Mouse (Mus musculus) limb, embryonic 14.5 days (tissue): Measurements from ENCODE around the gene Arl9. TPM values are rescaled to one million over a fixed set of nuclear protein-coding genes. Genes with fewer than 3 reads are reported as not detected.

Source experiments
- ATAC-seq: fragments of 200-750 bp; cut with Nextera tagmentation; 2 replicates; pipeline ENCODE4 v1.8.0; 2017; ENCODE audit warnings: low read depth, moderate number of reproducible peaks, moderate TSS enrichment; ENCODE audit not compliant: low FRiP score
- DNase-seq: peaks from one replicate; pipeline ENCODE4 v3.0.0-alpha.2; 2015; ENCODE audit warnings: low spot score
- H3K27ac ChIP-seq: fragments of 300-500 bp; sonication (generic); replicated peaks from 2 replicates; pipeline ENCODE4 v1.5.1; 2014; ENCODE audit warnings: low read depth, mild to moderate bottlenecking, low read length, moderate library complexity, mixed read lengths
- H3K27me3 ChIP-seq: fragments of 300-500 bp; sonication (generic); 2 replicates; pipeline ENCODE4 v1.6.1; 2014; ENCODE audit warnings: low read length, mixed read lengths; ENCODE audit not compliant: control insufficient read depth, insufficient read depth
- H3K36me3 ChIP-seq: fragments of 300-500 bp; sonication (generic); 2 replicates; pipeline ENCODE4 v1.6.1; 2014; ENCODE audit warnings: mild to moderate bottlenecking, low read length, moderate library complexity, mixed read lengths; ENCODE audit not compliant: control insufficient read depth, insufficient read depth
- H3K4me1 ChIP-seq: fragments of 300-500 bp; sonication (generic); 2 replicates; pipeline ENCODE4 v1.6.1; 2014; ENCODE audit warnings: antibody characterized with exemption, low read length, mixed read lengths; ENCODE audit not compliant: control insufficient read depth, insufficient read depth
- H3K4me2 ChIP-seq: fragments of 300-500 bp; sonication (generic); replicated peaks from 2 replicates; pipeline ENCODE4 v1.6.1; 2014; ENCODE audit warnings: low read depth, mild to moderate bottlenecking, low read length, moderate library complexity; ENCODE audit not compliant: severe bottlenecking
- H3K4me3 ChIP-seq: fragments of 300-500 bp; sonication (generic); replicated peaks from 2 replicates; pipeline ENCODE4 v1.5.1; 2014; ENCODE audit warnings: low read length
- H3K9ac ChIP-seq: fragments of 300-500 bp; sonication (generic); 2 replicates; pipeline ENCODE4 v1.6.1; 2014; ENCODE audit warnings: mild to moderate bottlenecking, low read depth, low read length, moderate library complexity; ENCODE audit not compliant: severe bottlenecking
- H3K9me3 ChIP-seq: fragments of 300-500 bp; sonication (generic); 2 replicates; pipeline ENCODE4 v1.6.1; 2016; ENCODE audit warnings: low read length; ENCODE audit not compliant: control insufficient read depth
- POLR2A ChIP-seq: fragments of 200-500 bp; IDR thresholded peaks from 2 replicates; pipeline ENCODE4 v1.8.0; 2012; ENCODE audit warnings: inconsistent platforms, mild to moderate bottlenecking, moderate library complexity, borderline replicate concordance; ENCODE audit not compliant: insufficient read depth, insufficient read length; ENCODE audit errors: extremely low read depth
- WGBS: fragments of 180-500 bp; shearing (Covaris S2); extraction: QIAGEN DNeasy Blood & Tissue Kit; methylation state at CpG from one replicate; pipeline ENCODE4 v1.1.7; 2014; 5-methylcytosine and 5-hydroxymethylcytosine counted together
- polyA plus RNA-seq, 2 experiments: library from polyadenylated mRNA; depleted of rRNA in 1 of 2; stranded (reverse) in 1 of 2; unstranded in 1 of 2; fragments of >200 nt; fragmentation: Nextera tagmentation in 1 of 2; extraction: Ambion mirVana in 1 of 2; gene quantifications; 2 replicates each; pipeline versions ENCODE4 v1.2.1 to v1.2.3; 2012 to 2014

Arl9 gene
- polyA plus RNA-seq (2012; rRNA removed) (0.51 and 0.58 TPM in 2 replicates), polyA plus RNA-seq (2014; fragmentation: Nextera tagmentation; extraction: Ambion mirVana) (not detected in 2 replicates)

- DNase-seq (no peak), ATAC-seq (no peak)
- Histone ChIP-seq H3K36me3 (peaks cover 11% of the 10 kb centered on the region), H3K27ac (no peak within 1 kb of the TSS), H3K9me3 (no peaks in the 10 kb centered on the region), H3K4me1 (no peaks in the 10 kb centered on the region), H3K9ac (no peak within 1 kb of the TSS), H3K4me2 (no peak within 1 kb of the TSS), H3K27me3 (no peaks in the 10 kb centered on the region), H3K4me3 (no peak within 1 kb of the TSS)
- 90% methylated on average over 6 of the region's 6 CpGs for WGBS
- TF ChIP-seq POLR2A: no peak
Observed at GRCm38 (mm10) chr5:77004051-77004821, at the start of gene Arl9. Gene Arl9 (plus strand): TSS chr5:77004055.

- Histone ChIP-seq H3K4me3 (no peak overlapping the region), H3K27me3 (no peaks in the 10 kb centered on the region), H3K4me2 (no peak overlapping the region), H3K9ac (no peak overlapping the region), H3K9me3 (no peaks in the 10 kb centered on the region), H3K27ac (no peak overlapping the region), H3K36me3 (peaks cover 41% of the 10 kb centered on the region), H3K4me1 (peaks cover 17% of the 10 kb centered on the region)
- ATAC-seq: no peak
- WGBS: 80% methylated on average over 6 of the region's 6 CpGs
- no peak for TF ChIP-seq POLR2A
- no peak for DNase-seq
Observed at GRCm38 (mm10) chr5:76954271-76954900, 49.5 kb upstream of the Arl9 start.

- H3K27me3 ChIP-seq: no peaks in the 10 kb centered on the region
- no peak for DNase-seq
- no peaks in the 10 kb centered on the region for H3K9me3 ChIP-seq
- no peak for ATAC-seq
- peaks cover 9% of the 10 kb centered on the region; the same call in 1 of the 2 replicates for H3K4me1 ChIP-seq
- no peak for TF ChIP-seq POLR2A
- WGBS: 78% methylated on average over 4 of the region's 4 CpGs
- 0 out of 2 replicates have a peak overlapping the region, but pooled peaks have one; percentile 10 for H3K27ac ChIP-seq
- peaks cover 52% of the 10 kb centered on the region for H3K36me3 ChIP-seq
- H3K4me3 ChIP-seq: no peak overlapping the region
- H3K4me2 ChIP-seq: no peak overlapping the region
- no peak overlapping the region for H3K9ac ChIP-seq
Observed at GRCm38 (mm10) chr5:76955474-76955873, 48.4 kb upstream of the Arl9 start.

- Histone ChIP-seq H3K9ac (no peak overlapping the region), H3K27me3 (no peaks in the 10 kb centered on the region), H3K36me3 (peaks cover 77% of the 10 kb centered on the region), H3K4me3 (no peak overlapping the region), H3K27ac (no peak overlapping the region), H3K4me1 (0 out of 2 replicates have a peak, but pooled peaks cover 3% of the 10 kb centered on the region), H3K9me3 (no peaks in the 10 kb centered on the region), H3K4me2 (no peak overlapping the region)
- TF ChIP-seq POLR2A: no peak
- no peak for DNase-seq
- 98% methylated on average over 1 of the region's 1 CpGs for WGBS
- ATAC-seq: peak; percentile 38; the same call in 1 of the 2 replicates
Observed at GRCm38 (mm10) chr5:76957954-76958353, 45.9 kb upstream of the Arl9 start.

- Histone ChIP-seq H3K4me3 (no peak overlapping the region), H3K9me3 (no peaks in the 10 kb centered on the region), H3K36me3 (peaks cover 91% of the 10 kb centered on the region), H3K4me2 (no peak overlapping the region), H3K27me3 (no peaks in the 10 kb centered on the region), H3K9ac (no peak overlapping the region), H3K4me1 (0 out of 2 replicates have a peak, but pooled peaks cover 3% of the 10 kb centered on the region), H3K27ac (no peak overlapping the region)
- ATAC-seq (no peak), DNase-seq (no peak)
- no peak for TF ChIP-seq POLR2A
- WGBS: 79% methylated on average over 5 of the region's 5 CpGs
Observed at GRCm38 (mm10) chr5:76959587-76959986, 44.3 kb upstream of the Arl9 start.
